Mouse (Mus musculus) liver, postnatal 0 days (tissue): ENCODE measurements around the gene Srsf5. TPM values are rescaled to one million over a fixed set of nuclear protein-coding genes. Genes with fewer than 3 reads are reported as not detected.
A peak's percentile ranks its signal among the peaks of the same experiment; 100 is the strongest.

Experiments
- ATAC-seq: fragments of 200-750 bp; cut with Nextera tagmentation; 2 replicates; pipeline ENCODE4 v1.8.0; 2017; ENCODE audit warnings: mild to moderate bottlenecking, moderate library complexity
- DNase-seq: peaks from one replicate; pipeline ENCODE4 v3.0.0-alpha.2; 2016
- H3K27ac ChIP-seq: fragments of 300-500 bp; sonication (generic); 2 replicates; pipeline ENCODE4 v1.5.1; 2014; ENCODE audit warnings: antibody characterized with exemption, moderate library complexity, mild to moderate bottlenecking, low read depth
- H3K27me3 ChIP-seq: fragments of 300-500 bp; sonication (generic); 2 replicates; pipeline ENCODE4 v1.6.1; 2014; ENCODE audit warnings: low read length, control low read depth, mixed read lengths; ENCODE audit not compliant: insufficient read depth
- H3K36me3 ChIP-seq: fragments of 300-500 bp; sonication (generic); replicated peaks from 2 replicates; pipeline ENCODE4 v1.6.1; 2014; ENCODE audit warnings: mild to moderate bottlenecking, control low read depth, low read length, moderate library complexity, mixed read lengths; ENCODE audit not compliant: insufficient read depth
- H3K4me1 ChIP-seq: fragments of 300-500 bp; sonication (generic); 2 replicates; pipeline ENCODE4 v1.6.1; 2014; ENCODE audit warnings: antibody characterized with exemption, mild to moderate bottlenecking, control low read depth; ENCODE audit not compliant: insufficient read depth
- H3K4me2 ChIP-seq: fragments of 300-500 bp; sonication (generic); 2 replicates; pipeline ENCODE4 v1.6.1; 2014; ENCODE audit warnings: low read depth, mild to moderate bottlenecking, low read length, moderate library complexity, mixed read lengths
- H3K4me3 ChIP-seq: fragments of 300-500 bp; sonication (generic); 2 replicates; pipeline ENCODE4 v1.5.1; 2014; ENCODE audit warnings: low read depth, low read length
- H3K9ac ChIP-seq: fragments of 300-500 bp; sonication (generic); replicated peaks from 2 replicates; pipeline ENCODE4 v1.6.1; 2014; ENCODE audit warnings: mild to moderate bottlenecking, moderate library complexity
- H3K9me3 ChIP-seq: fragments of 300-500 bp; sonication (generic); 2 replicates; pipeline ENCODE4 v1.6.1; 2016; ENCODE audit warnings: mild to moderate bottlenecking, control low read depth, low read length, mixed read lengths
- CTCF ChIP-seq: sonication (generic); IDR thresholded peaks from 2 replicates; pipeline ENCODE4 v1.5.1; 2016; ENCODE audit warnings: antibody characterized with exemption, low read depth
- EP300 ChIP-seq: IDR thresholded peaks from 2 replicates; pipeline ENCODE4 v1.6.1; 2016; ENCODE audit warnings: antibody characterized with exemption, low read depth, mild to moderate bottlenecking
- WGBS: fragments of 180-500 bp; shearing (Covaris S2); extraction: QIAGEN DNeasy Blood & Tissue Kit; methylation state at CpG from one replicate; pipeline ENCODE4 v1.1.7; 2014; ENCODE audit not compliant: insufficient replicate concordance; 5-methylcytosine and 5-hydroxymethylcytosine counted together
- polyA plus RNA-seq: library from polyadenylated mRNA; unstranded; fragments of >200 nt; fragmentation: Nextera tagmentation; extraction: Ambion mirVana; gene quantifications from 2 replicates; pipeline ENCODE4 v1.2.1, GENCODE M21; 2015

Gene Srsf5
- polyA plus RNA-seq, 1 experiment from 2014 or later, result 270 TPM

DNA sequence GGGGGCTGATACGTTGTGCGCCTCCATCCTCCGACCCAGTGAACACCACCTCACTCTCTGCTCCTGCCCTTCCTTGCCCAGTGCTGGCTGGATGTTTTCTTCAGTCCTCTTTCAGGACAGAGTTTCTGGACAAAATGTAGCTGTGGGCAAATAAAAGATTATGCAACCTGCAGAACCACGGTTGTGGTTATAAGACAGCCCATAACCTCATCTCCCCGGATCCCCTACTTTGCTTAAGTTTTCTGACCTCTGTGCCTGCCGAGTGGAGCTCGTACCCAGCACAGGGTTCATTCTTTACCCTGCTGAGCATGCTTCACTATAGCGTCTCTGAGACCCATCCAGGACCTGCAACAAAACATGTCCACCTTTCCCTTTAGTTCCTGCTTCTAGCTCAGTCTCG lies 22.6 kb downstream of the Srsf5 start:
- peak; percentile 76 for ATAC-seq
- peak overlapping the region; percentile 65 for H3K4me2 ChIP-seq
- DNase-seq, result no peak

GRCm38 (mm10) chr12:80968605-80969004 lies 23.3 kb downstream of the Srsf5 start, which contains the start of gene Slc10a1:
Gene Slc10a1 (minus strand): TSS chr12:80968705.
- ATAC-seq (no peak), DNase-seq (no peak)
- TF ChIP-seq CTCF, result no peak
- no peak for TF ChIP-seq EP300
- Histone ChIP-seq H3K27me3 (no peaks in the 10 kb centered on the region), H3K4me1 (peaks cover 4% of the 10 kb centered on the region; the same call in 1 of the 2 replicates), H3K9ac (peak within 1 kb of the TSS; percentile 62), H3K27ac (peak within 1 kb of the TSS; percentile 82), H3K9me3 (no peaks in the 10 kb centered on the region), H3K36me3 (no peaks in the 10 kb centered on the region), H3K4me3 (peak within 1 kb of the TSS; percentile 51), H3K4me2 (peak within 1 kb of the TSS; percentile 65)
- WGBS, result 65% methylated on average over 5 of the region's 5 CpGs

More for the DNA sequence above, 22.6 kb downstream of the Srsf5 start:
- peak overlapping the region; percentile 82 for H3K27ac ChIP-seq
- H3K36me3 ChIP-seq, result no peaks in the 10 kb centered on the region
- no peaks in the 10 kb centered on the region for H3K27me3 ChIP-seq
- no peaks in the 10 kb centered on the region for H3K9me3 ChIP-seq
- peaks cover 4% of the 10 kb centered on the region; the same call in 1 of the 2 replicates for H3K4me1 ChIP-seq
- WGBS, result 55% methylated on average over 9 of the region's 9 CpGs
- peak overlapping the region; percentile 51 for H3K4me3 ChIP-seq
- TF ChIP-seq CTCF (no peak), EP300 (peak; percentile 49; the same call in 1 of the 2 replicates)
- H3K9ac ChIP-seq, result peak overlapping the region; percentile 62

DNA sequence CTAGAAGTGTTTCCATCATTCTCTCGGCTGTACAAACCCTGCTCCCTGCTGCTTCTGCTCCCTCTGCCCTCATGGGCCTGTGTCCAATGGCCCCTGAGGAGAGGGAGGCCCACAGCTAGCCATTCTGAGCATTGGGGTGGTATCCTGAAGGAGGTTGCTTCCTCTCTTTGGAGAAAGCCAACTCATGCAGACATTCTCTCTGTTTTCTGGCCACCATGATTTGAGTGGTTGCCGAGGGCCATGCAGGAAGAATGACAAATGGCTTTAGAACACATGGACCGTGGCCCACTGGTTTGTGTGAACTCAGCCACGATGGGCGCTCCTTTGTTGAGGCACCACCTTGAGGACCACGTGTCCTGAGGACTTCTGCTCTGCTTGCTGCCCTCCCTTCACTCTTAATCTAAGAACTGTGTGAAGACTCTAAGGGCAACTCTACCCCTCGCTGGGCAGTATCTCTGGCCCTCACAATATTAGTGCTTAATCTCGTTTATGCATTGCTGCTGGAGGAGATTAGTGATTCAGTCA lies 24.9 kb downstream of the Srsf5 start:
- ATAC-seq (no peak), DNase-seq (no peak)
- TF ChIP-seq EP300 (no peak), CTCF (no peak)
- no peak overlapping the region for H3K27ac ChIP-seq
- H3K4me2 ChIP-seq, result no peak overlapping the region
- no peak overlapping the region for H3K9ac ChIP-seq
- no peaks in the 10 kb centered on the region for H3K36me3 ChIP-seq
- no peaks in the 10 kb centered on the region for H3K27me3 ChIP-seq
- no peak overlapping the region for H3K4me3 ChIP-seq
- 69% methylated on average over 8 of the region's 8 CpGs for WGBS
- H3K9me3 ChIP-seq, result no peaks in the 10 kb centered on the region
- H3K4me1 ChIP-seq, result peaks cover 4% of the 10 kb centered on the region; the same call in 1 of the 2 replicates

- H3K9ac ChIP-seq, result no peak overlapping the region
- no peak overlapping the region for H3K4me3 ChIP-seq
- no peaks in the 10 kb centered on the region for H3K36me3 ChIP-seq
- H3K9me3 ChIP-seq, result no peaks in the 10 kb centered on the region
- TF ChIP-seq EP300 (no peak), CTCF (no peak)
- 44% methylated on average over 3 of the region's 3 CpGs for WGBS
- H3K4me1 ChIP-seq, result peaks cover 4% of the 10 kb centered on the region; the same call in 1 of the 2 replicates
- no peak overlapping the region for H3K27ac ChIP-seq
- no peak for DNase-seq
- no peak for ATAC-seq
- no peaks in the 10 kb centered on the region for H3K27me3 ChIP-seq
- H3K4me2 ChIP-seq, result no peak overlapping the region
Measured at GRCm38 (mm10) chr12:80971756-80972155, 26.5 kb downstream of the Srsf5 start.

DNA sequence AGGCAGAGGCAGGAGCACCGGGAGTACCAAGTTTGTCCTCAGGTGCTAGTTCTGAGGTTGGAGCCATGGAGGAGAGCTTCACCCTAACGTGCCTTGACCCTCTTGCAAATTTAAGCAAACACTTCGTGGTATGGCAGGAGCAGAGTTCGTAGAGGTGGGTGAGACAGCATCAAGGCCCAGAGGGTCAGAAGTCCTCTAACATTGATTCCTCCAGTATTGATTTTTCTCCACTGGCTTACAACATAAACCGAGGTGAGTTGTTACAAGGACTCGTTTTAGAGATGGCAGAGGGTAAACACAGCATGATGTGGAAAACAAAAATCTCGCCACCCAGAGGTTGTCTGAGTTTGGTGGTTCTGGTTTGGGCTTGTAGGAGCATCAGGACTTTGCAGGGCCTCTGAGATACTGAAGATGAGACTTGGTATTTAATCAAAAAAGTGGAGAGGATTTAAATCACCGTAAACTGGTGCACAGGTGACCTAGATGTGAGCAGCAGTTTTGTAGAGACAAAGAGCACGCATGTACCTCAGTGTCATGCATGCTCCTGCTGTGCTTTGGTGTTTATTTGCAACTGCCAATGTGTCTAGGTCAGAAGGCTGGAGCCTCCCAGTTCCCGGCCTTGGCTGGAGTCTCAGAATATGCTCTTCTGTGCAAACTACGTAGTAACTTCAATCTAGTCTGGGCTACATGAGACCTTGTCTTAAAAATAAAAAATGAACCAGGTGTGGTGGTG lies 30.8 kb downstream of the Srsf5 start:
- TF ChIP-seq CTCF (no peak), EP300 (peak; percentile 89)
- Histone ChIP-seq H3K36me3 (no peaks in the 10 kb centered on the region), H3K4me3 (no peak overlapping the region), H3K4me2 (no peak overlapping the region), H3K27me3 (no peaks in the 10 kb centered on the region), H3K27ac (peak overlapping the region; percentile 92), H3K9ac (no peak overlapping the region), H3K4me1 (peaks cover 4% of the 10 kb centered on the region; the same call in 1 of the 2 replicates), H3K9me3 (no peaks in the 10 kb centered on the region)
- DNase-seq, result peak; percentile 29
- 56% methylated on average over 11 of the region's 11 CpGs for WGBS
- ATAC-seq, result peak; percentile 95

DNA sequence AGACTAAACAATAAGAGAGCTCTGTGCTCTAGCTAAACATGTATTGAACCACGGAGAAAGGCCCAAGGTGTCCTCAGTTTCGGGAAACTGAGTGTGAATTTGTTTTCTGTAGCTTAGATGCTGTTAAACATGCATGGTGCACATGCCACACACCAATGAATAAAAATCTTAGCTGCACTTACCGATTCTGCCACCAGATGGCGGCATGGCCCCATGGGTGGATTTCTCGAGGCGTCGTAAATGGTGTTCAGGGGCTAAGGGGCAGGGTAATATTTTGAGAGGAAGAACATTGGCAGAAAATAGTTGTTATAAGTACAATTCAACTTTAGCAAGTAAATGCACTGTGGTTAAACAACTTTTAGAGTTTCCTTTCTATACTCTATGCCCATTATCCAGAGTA lies 37.0 kb downstream of the Srsf5 start:
- DNase-seq (peak; percentile 83), ATAC-seq (no peak)
- no peaks in the 10 kb centered on the region for H3K4me1 ChIP-seq
- TF ChIP-seq CTCF (peak; percentile 96), EP300 (no peak)
- no peak overlapping the region for H3K4me3 ChIP-seq
- no peak overlapping the region for H3K27ac ChIP-seq
- H3K9ac ChIP-seq, result no peak overlapping the region
- no peaks in the 10 kb centered on the region for H3K9me3 ChIP-seq
- no peak overlapping the region for H3K4me2 ChIP-seq
- WGBS, result under 1% methylated on average over 7 of the region's 7 CpGs
- H3K27me3 ChIP-seq, result no peaks in the 10 kb centered on the region
- no peaks in the 10 kb centered on the region for H3K36me3 ChIP-seq
